Mouse (Mus musculus): ENCODE data around the gene Mpnd. TPM values are rescaled to one million over a fixed set of nuclear protein-coding genes. Genes with fewer than 3 reads are reported as not detected.

Mpnd gene
- polyA plus RNA-seq, 1 experiment: 98.3 TPM

- H3K27ac ChIP-seq (ENCODE audit: insufficient read depth, low read depth, low read length): no peak overlapping the region
- peaks cover 10% of the 10 kb centered on the region; the same call in 1 of the 2 replicates for H3K4me1 ChIP-seq (ENCODE audit: control insufficient read depth, insufficient read depth, low read length)
- no peak for TF ChIP-seq POLR2A (IDR thresholded peaks at IDR 0.05; ENCODE audit: low read depth, low read length)
- TF ChIP-seq CTCF (conservative IDR thresholded peaks at IDR 0.05; ENCODE audit: insufficient read depth, insufficient read length, low read depth, low read length): no peak
- no peak overlapping the region for H3K4me3 ChIP-seq (ENCODE audit: insufficient read depth, low read depth, low read length)
- 81% methylated on average over 6 of the region's 6 CpGs for WGBS
- DNase-seq: no peak
- H3K27me3 ChIP-seq (replicated peaks; ENCODE audit: control insufficient read depth, insufficient read depth, low read length): no peaks in the 10 kb centered on the region
- no peaks in the 10 kb centered on the region for H3K36me3 ChIP-seq (ENCODE audit: control insufficient read depth, insufficient read depth, low read length)
Measured at GRCm38 (mm10) chr17:56020400-56021084, 15.0 kb downstream of the Mpnd start.

- WGBS: 75% methylated on average over 4 of the region's 4 CpGs
- H3K27ac ChIP-seq (ENCODE audit: insufficient read depth, low read depth, low read length): no peak overlapping the region
- H3K27me3 ChIP-seq (replicated peaks; ENCODE audit: control insufficient read depth, insufficient read depth, low read length): no peaks in the 10 kb centered on the region
- H3K4me3 ChIP-seq (ENCODE audit: insufficient read depth, low read depth, low read length): no peak overlapping the region
- no peaks in the 10 kb centered on the region for H3K36me3 ChIP-seq (ENCODE audit: control insufficient read depth, insufficient read depth, low read length)
- TF ChIP-seq CTCF (conservative IDR thresholded peaks at IDR 0.05; ENCODE audit: insufficient read depth, insufficient read length, low read depth, low read length): 0 out of 2 replicates have a peak, but pooled peaks have one; percentile 17
- TF ChIP-seq POLR2A (IDR thresholded peaks at IDR 0.05; ENCODE audit: low read depth, low read length): no peak
- no peak for DNase-seq
- peaks cover 15% of the 10 kb centered on the region; the same call in 1 of the 2 replicates for H3K4me1 ChIP-seq (ENCODE audit: control insufficient read depth, insufficient read depth, low read length)
Measured at GRCm38 (mm10) chr17:56021161-56021910, 15.8 kb downstream of the Mpnd start.

DNA sequence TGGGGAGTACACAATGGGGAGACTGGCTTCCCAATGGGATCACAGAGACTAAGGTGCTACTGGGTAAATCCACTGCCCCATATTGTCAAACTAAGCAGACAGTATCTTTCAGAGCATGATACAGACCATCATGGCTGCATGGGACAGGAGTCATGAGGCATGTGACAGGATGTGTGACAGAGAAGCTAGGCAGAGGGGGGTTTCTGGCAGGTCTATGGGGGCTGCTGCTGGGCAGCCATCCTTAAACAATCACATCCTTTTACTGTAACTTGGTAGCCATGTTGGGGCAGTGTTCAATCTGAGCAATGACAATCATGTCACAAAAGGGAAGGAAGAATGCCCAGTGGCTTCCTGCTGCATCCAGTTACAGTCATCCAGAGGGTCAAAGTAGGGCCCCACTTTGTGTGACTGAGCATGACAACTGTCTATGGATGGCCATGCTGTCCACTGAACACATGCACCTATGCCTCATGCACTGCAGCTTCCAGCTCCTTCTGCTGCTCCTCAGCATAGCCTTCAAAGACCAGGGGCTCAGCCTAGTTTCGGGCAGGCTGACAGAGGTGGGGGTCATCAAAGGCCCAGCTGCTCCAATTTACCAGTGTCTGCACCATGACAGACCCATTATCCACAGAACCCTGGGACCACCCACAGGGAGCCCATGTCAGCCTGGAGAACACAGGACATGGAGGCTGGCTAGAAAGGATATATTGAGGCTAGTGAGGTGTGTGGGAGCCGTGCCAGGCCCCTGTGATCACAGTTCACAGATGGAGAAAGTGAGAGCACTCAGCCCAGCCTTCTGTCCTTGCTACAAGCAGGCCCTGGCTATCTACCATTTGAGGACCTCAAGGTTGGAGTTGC, 16.8 kb downstream of the Mpnd start:
- no peaks in the 10 kb centered on the region for H3K27me3 ChIP-seq (replicated peaks; ENCODE audit: control insufficient read depth, insufficient read depth, low read length)
- H3K27ac ChIP-seq (ENCODE audit: insufficient read depth, low read depth, low read length): no peak overlapping the region
- H3K36me3 ChIP-seq (ENCODE audit: control insufficient read depth, insufficient read depth, low read length): no peaks in the 10 kb centered on the region
- WGBS: 74% methylated on average over 2 of the region's 2 CpGs
- no peak overlapping the region for H3K4me3 ChIP-seq (ENCODE audit: insufficient read depth, low read depth, low read length)
- no peak for TF ChIP-seq CTCF (conservative IDR thresholded peaks at IDR 0.05; ENCODE audit: insufficient read depth, insufficient read length, low read depth, low read length)
- no peak for TF ChIP-seq POLR2A (IDR thresholded peaks at IDR 0.05; ENCODE audit: low read depth, low read length)
- peaks cover 22% of the 10 kb centered on the region for H3K4me1 ChIP-seq (ENCODE audit: control insufficient read depth, insufficient read depth, low read length)
- no peak for DNase-seq

DNA sequence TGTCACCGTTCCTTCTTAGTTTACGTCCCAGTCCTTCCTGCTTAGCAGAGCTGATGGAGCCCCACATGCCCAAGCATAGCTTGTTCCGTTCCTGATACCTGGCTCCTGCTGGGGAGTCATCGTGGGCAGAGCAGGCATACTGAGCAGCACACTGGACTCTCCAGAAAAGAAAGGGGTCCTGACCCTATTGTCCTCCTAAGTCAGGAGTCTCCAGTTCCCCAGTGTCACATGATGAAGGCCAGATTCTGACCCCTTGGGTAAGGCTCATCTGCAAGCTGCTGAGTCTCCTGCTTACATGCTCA, 17.4 kb downstream of the Mpnd start:
- Histone ChIP-seq H3K27me3 (replicated peaks; ENCODE audit: control insufficient read depth, insufficient read depth, low read length) (no peaks in the 10 kb centered on the region), H3K4me3 (ENCODE audit: insufficient read depth, low read depth, low read length) (no peak overlapping the region), H3K27ac (ENCODE audit: insufficient read depth, low read depth, low read length) (no peak overlapping the region), H3K4me1 (ENCODE audit: control insufficient read depth, insufficient read depth, low read length) (peaks cover 28% of the 10 kb centered on the region), H3K36me3 (ENCODE audit: control insufficient read depth, insufficient read depth, low read length) (no peaks in the 10 kb centered on the region)
- DNase-seq: no peak
- WGBS: 65% methylated on average over 4 of the region's 4 CpGs
- TF ChIP-seq CTCF (conservative IDR thresholded peaks at IDR 0.05; ENCODE audit: insufficient read depth, insufficient read length, low read depth, low read length) (no peak), POLR2A (IDR thresholded peaks at IDR 0.05; ENCODE audit: low read depth, low read length) (no peak)

DNA sequence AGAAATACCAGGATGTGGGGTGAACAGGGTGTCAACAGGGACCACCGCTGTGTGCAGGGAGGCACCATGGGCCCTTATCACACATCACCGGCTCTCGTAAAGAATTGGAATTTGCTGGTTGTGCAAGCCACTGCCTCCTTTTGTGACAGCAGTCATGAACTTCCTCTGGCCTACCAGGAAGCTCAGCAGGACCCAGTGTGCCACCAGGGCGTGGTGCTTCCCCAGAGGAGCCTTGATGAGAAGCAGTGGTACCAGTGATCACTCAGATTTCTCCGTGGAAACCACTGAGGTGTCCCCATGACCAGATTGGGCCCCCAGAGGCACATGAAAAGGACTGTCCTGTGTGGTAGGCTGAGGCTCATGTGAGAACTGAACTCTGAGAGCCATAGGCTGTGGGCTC, 17.9 kb downstream of the Mpnd start:
- 49% methylated on average over 5 of the region's 5 CpGs for WGBS
- DNase-seq: no peak
- no peak overlapping the region for H3K27ac ChIP-seq (ENCODE audit: insufficient read depth, low read depth, low read length)

GRCm38 (mm10) chr17:56024476-56024875, 19.0 kb downstream of the Mpnd start:
- peaks cover 36% of the 10 kb centered on the region for H3K4me1 ChIP-seq (ENCODE audit: control insufficient read depth, insufficient read depth, low read length)
- TF ChIP-seq POLR2A (IDR thresholded peaks at IDR 0.05; ENCODE audit: low read depth, low read length): no peak
- no peaks in the 10 kb centered on the region for H3K36me3 ChIP-seq (ENCODE audit: control insufficient read depth, insufficient read depth, low read length)
- 45% methylated on average over 2 of the region's 2 CpGs for WGBS
- no peak overlapping the region for H3K27ac ChIP-seq (ENCODE audit: insufficient read depth, low read depth, low read length)
- no peaks in the 10 kb centered on the region for H3K27me3 ChIP-seq (replicated peaks; ENCODE audit: control insufficient read depth, insufficient read depth, low read length)
- H3K4me3 ChIP-seq (ENCODE audit: insufficient read depth, low read depth, low read length): no peak overlapping the region
- DNase-seq: no peak

More for the DNA sequence above, 17.9 kb downstream of the Mpnd start:
- H3K4me1 ChIP-seq (ENCODE audit: control insufficient read depth, insufficient read depth, low read length): peaks cover 33% of the 10 kb centered on the region
- H3K4me3 ChIP-seq (ENCODE audit: insufficient read depth, low read depth, low read length): no peak overlapping the region
- H3K36me3 ChIP-seq (ENCODE audit: control insufficient read depth, insufficient read depth, low read length): no peaks in the 10 kb centered on the region
- no peak for TF ChIP-seq CTCF (conservative IDR thresholded peaks at IDR 0.05; ENCODE audit: insufficient read depth, insufficient read length, low read depth, low read length)
- no peak for TF ChIP-seq POLR2A (IDR thresholded peaks at IDR 0.05; ENCODE audit: low read depth, low read length)
- H3K27me3 ChIP-seq (replicated peaks; ENCODE audit: control insufficient read depth, insufficient read depth, low read length): no peaks in the 10 kb centered on the region

DNA sequence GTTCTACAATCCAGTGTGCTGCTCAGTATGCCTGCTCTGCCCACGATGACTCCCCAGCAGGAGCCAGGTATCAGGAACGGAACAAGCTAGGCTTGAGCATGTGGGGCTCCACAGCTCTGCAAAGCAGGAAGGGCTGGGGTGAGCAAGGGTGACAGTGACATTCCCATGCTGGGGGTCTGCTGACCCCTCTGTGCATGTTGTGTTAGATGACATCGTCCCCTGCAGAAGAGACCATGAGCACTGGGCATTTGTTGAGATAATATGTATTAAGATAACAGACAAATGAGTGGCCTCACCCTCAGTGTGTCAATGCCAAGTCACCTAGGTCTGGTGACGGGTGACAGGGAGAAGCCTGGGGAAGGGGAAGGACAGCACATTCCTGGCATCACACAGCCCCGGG, 19.4 kb downstream of the Mpnd start:
- Histone ChIP-seq H3K36me3 (ENCODE audit: control insufficient read depth, insufficient read depth, low read length) (no peaks in the 10 kb centered on the region), H3K4me1 (ENCODE audit: control insufficient read depth, insufficient read depth, low read length) (peaks cover 36% of the 10 kb centered on the region), H3K27ac (ENCODE audit: insufficient read depth, low read depth, low read length) (no peak overlapping the region), H3K4me3 (ENCODE audit: insufficient read depth, low read depth, low read length) (no peak overlapping the region), H3K27me3 (replicated peaks; ENCODE audit: control insufficient read depth, insufficient read depth, low read length) (no peaks in the 10 kb centered on the region)
- TF ChIP-seq CTCF (conservative IDR thresholded peaks at IDR 0.05; ENCODE audit: insufficient read depth, insufficient read length, low read depth, low read length): no peak
- TF ChIP-seq POLR2A (IDR thresholded peaks at IDR 0.05; ENCODE audit: low read depth, low read length): no peak
- 64% methylated on average over 5 of the region's 5 CpGs for WGBS
- no peak for DNase-seq

Measured in kidney, adult 2 months (tissue).